Mouse (Mus musculus): ENCODE measurements around the gene Gm17657. TPM values are rescaled to one million over a fixed set of nuclear protein-coding genes. Genes with fewer than 3 reads are reported as not detected.
A peak's percentile ranks its signal among the peaks of the same experiment; 100 is the strongest.
"Not testable (repeated sequence)": the region's sequence is repeated elsewhere in the genome, so short reads cannot be mapped to it uniquely, and the experiment has no call there.

Gm17657 gene
- polyA plus RNA-seq, 1 experiment from 2014 or later: not detected

DNA sequence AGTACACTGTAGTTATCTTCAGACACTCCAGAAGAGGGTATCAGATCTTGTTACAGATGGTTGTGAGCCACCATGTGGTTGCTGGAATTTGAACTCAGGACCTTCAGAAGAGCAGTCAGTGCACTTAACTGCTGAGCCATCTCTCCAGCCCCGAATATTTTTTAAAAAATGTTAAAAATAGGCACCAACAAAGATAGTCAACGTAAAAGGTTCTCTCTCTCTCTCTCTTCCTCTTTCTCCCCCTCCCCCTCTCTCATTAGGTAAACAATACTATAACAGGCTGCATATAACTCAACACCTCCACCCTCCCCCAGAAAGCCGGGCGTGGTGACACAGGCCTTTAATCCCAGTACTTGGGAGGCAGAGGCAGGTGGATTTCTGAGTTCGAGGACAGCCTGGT is 30.8 kb downstream of the Gm17657 start:
- not testable (repeated sequence) for H3K36me3 ChIP-seq (ENCODE audit: control insufficient read depth, insufficient read depth, low read length); H3K4me2 ChIP-seq (ENCODE audit: low read depth, low read length, severe bottlenecking); H3K4me1 ChIP-seq (replicated peaks; ENCODE audit: control insufficient read depth, insufficient read depth, low read length); ATAC-seq (replicated peaks; ENCODE audit: low FRiP score); H3K27me3 ChIP-seq (ENCODE audit: control insufficient read depth, insufficient read depth, low read length); H3K27ac ChIP-seq (ENCODE audit: low read depth, low read length); DNase-seq (ENCODE audit: low spot score); H3K9ac ChIP-seq (ENCODE audit: low read length); H3K9me3 ChIP-seq (ENCODE audit: control insufficient read depth, low read length); H3K4me3 ChIP-seq (ENCODE audit: low read depth, low read length)
- 88% methylated on average over 5 of the region's 5 CpGs for WGBS

DNA sequence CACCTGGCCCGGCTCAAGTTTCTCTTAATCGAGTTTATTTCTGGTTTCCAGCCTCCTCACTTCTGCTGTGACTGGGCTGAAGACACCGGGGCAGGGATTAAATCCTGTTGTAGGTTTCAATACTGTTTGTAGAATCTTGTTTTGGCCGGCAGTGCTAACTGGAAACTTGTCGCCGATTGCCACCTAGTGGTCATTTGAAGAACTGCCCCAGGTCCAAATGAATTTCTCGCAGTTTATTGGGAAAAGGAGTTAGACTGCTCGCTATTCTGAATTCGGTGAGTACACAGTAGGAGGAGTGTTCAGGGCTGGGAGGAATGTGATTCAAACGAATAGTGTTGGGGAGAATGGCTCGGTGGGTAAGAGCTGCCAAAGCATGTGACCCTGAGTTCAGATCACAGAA is 35.0 kb downstream of the Gm17657 start:
- Histone ChIP-seq H3K4me1 (replicated peaks; ENCODE audit: control insufficient read depth, insufficient read depth, low read length) (no peaks in the 10 kb centered on the region), H3K9ac (ENCODE audit: low read length) (no peak overlapping the region), H3K27me3 (ENCODE audit: control insufficient read depth, insufficient read depth, low read length) (no peaks in the 10 kb centered on the region), H3K9me3 (ENCODE audit: control insufficient read depth, low read length) (no peaks in the 10 kb centered on the region), H3K4me3 (ENCODE audit: low read depth, low read length) (no peak overlapping the region), H3K4me2 (ENCODE audit: low read depth, low read length, severe bottlenecking) (no peak overlapping the region), H3K27ac (ENCODE audit: low read depth, low read length) (no peak overlapping the region), H3K36me3 (ENCODE audit: control insufficient read depth, insufficient read depth, low read length) (no peaks in the 10 kb centered on the region)
- DNase-seq (ENCODE audit: low spot score) (peak; percentile 84), ATAC-seq (replicated peaks; ENCODE audit: low FRiP score) (no peak)
- 3% methylated on average over 11 of the region's 11 CpGs for WGBS

DNA sequence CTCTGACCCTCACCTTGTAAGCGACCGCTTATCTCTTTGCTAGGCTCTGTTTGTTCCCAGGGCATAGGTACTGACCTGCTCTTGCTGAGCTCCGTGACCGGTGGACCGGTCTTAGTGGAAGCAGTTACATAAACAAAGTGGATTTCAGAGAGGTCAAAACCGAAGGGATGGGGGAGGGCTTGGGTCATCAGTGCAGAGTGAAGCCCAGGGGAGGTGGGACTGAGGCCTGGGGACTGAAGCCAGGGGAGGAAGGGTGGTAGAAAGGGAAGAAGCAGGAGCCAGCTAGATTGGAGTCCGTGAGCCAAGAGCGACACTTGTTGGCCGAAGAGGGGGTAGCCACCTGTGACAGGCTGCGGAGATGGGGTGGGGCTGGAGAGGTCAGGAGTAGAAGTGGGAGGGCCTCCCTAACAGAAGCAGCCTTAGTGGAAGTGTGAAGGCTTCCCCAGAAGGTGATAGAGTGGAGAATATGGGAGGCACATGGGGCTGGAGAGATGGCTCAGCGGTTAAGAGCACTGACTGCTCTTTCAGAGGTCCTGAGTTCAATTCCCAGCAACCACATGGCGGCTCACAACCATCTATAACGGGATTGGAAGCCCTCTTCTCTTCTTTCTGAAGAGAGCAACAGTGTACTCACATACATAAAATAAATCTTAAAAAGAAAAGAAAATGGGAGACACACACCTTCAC is 36.3 kb downstream of the Gm17657 start:
- H3K27ac ChIP-seq (ENCODE audit: low read depth, low read length): no peak overlapping the region
- 43% methylated on average over 13 of the region's 13 CpGs for WGBS

DNA sequence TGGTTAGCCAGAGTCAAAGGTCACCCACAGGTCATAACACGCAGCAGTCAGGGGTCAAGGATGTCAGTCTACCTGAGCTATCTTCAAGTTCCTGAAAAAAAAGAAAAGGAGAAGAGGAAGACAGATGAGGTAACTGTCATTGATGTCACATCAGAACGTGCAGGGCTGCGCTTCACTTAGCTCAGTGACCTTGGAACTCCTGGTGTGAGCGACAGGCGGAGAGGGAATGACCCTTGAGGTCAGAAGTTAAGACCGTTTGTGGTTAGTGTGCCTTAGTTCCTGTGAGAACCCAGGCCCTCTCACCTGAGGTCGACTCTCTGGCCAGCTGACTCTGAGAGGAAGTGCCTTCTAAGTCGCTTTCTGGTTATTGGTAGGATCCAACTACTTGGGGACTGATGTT is 38.7 kb downstream of the Gm17657 start:
- Histone ChIP-seq H3K4me1 (replicated peaks; ENCODE audit: control insufficient read depth, insufficient read depth, low read length) (no peaks in the 10 kb centered on the region), H3K4me3 (ENCODE audit: low read depth, low read length) (no peak overlapping the region), H3K27me3 (ENCODE audit: control insufficient read depth, insufficient read depth, low read length) (no peaks in the 10 kb centered on the region), H3K9me3 (ENCODE audit: control insufficient read depth, low read length) (no peaks in the 10 kb centered on the region), H3K9ac (ENCODE audit: low read length) (no peak overlapping the region), H3K27ac (ENCODE audit: low read depth, low read length) (no peak overlapping the region), H3K36me3 (ENCODE audit: control insufficient read depth, insufficient read depth, low read length) (no peaks in the 10 kb centered on the region), H3K4me2 (ENCODE audit: low read depth, low read length, severe bottlenecking) (no peak overlapping the region)
- WGBS: 74% methylated on average over 8 of the region's 8 CpGs
- ATAC-seq (replicated peaks; ENCODE audit: low FRiP score): no peak
- DNase-seq (ENCODE audit: low spot score): no peak

More for the DNA sequence above, 36.3 kb downstream of the Gm17657 start:
- Histone ChIP-seq H3K27me3 (ENCODE audit: control insufficient read depth, insufficient read depth, low read length) (no peaks in the 10 kb centered on the region), H3K4me1 (replicated peaks; ENCODE audit: control insufficient read depth, insufficient read depth, low read length) (no peaks in the 10 kb centered on the region), H3K4me3 (ENCODE audit: low read depth, low read length) (no peak overlapping the region), H3K36me3 (ENCODE audit: control insufficient read depth, insufficient read depth, low read length) (no peaks in the 10 kb centered on the region), H3K9ac (ENCODE audit: low read length) (no peak overlapping the region), H3K4me2 (ENCODE audit: low read depth, low read length, severe bottlenecking) (no peak overlapping the region), H3K9me3 (ENCODE audit: control insufficient read depth, low read length) (no peaks in the 10 kb centered on the region)
- DNase-seq (ENCODE audit: low spot score) (peak; percentile 78), ATAC-seq (replicated peaks; ENCODE audit: low FRiP score) (peak; percentile 36; the same call in 1 of the 2 replicates)

DNA sequence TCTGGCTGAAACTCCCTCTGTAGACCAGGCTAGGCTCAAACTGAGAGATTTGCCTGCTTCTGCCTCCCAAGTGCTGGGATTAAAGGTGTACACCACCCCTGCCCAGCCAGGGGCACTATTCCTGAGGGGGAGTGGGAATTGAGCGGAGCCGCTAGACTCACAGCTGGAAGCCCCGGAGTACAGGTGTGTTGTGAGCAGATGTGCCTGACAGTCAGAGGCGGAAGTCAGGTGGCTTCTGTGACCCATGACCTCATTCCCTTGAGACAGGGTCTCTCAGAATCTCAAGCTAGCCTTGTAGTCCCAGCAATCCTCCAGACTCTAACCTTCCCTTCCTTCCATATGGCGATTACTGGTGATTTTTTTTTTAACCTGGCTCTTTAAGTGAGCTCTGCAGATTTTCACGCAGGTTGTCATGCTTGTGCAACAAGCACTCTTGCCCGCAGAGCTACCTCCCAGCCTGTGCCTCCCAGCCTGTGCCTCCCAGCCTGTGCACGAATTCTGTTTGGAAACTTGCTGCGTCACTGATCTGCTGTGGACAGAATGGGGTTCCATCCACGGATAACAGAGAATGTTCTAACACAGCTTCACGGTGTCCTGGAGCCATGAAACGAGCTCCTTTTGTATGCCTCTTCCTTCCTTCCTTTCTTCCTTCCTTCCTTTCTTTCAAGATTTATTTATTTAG is 40.4 kb downstream of the Gm17657 start:
- H3K27ac ChIP-seq (ENCODE audit: low read depth, low read length): no peak overlapping the region
- H3K4me2 ChIP-seq (ENCODE audit: low read depth, low read length, severe bottlenecking): no peak overlapping the region
- WGBS: 77% methylated on average over 12 of the region's 12 CpGs
- no peaks in the 10 kb centered on the region for H3K27me3 ChIP-seq (ENCODE audit: control insufficient read depth, insufficient read depth, low read length)
- H3K4me1 ChIP-seq (replicated peaks; ENCODE audit: control insufficient read depth, insufficient read depth, low read length): no peaks in the 10 kb centered on the region
- no peaks in the 10 kb centered on the region for H3K9me3 ChIP-seq (ENCODE audit: control insufficient read depth, low read length)
- H3K9ac ChIP-seq (ENCODE audit: low read length): no peak overlapping the region
- no peaks in the 10 kb centered on the region for H3K36me3 ChIP-seq (ENCODE audit: control insufficient read depth, insufficient read depth, low read length)
- H3K4me3 ChIP-seq (ENCODE audit: low read depth, low read length): no peak overlapping the region
- DNase-seq (ENCODE audit: low spot score): peak; percentile 33
- no peak for ATAC-seq (replicated peaks; ENCODE audit: low FRiP score)

DNA sequence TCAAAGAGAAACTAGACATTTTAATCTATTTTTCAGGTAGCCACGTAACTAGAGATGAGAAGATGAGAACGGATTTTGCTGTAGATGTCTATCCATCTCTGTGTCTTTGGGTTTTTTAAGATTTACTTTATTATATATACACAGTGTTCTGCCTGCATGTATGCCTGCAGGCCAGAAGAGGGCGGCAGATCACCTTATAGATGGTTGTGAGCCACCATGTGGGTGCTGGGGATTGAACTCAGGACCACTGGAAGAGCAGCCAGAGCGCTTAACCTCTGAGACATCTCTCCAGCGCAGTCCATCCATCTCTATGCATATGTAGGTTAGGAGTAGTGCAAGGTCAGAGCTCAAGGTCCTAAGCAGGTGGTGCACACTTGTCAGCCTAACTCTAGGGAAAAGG is 45.7 kb downstream of the Gm17657 start:
- ATAC-seq (replicated peaks; ENCODE audit: low FRiP score) (no peak), DNase-seq (ENCODE audit: low spot score) (no peak)
- no peak overlapping the region for H3K4me3 ChIP-seq (ENCODE audit: low read depth, low read length)
- 76% methylated on average over 5 of the region's 5 CpGs for WGBS
- no peaks in the 10 kb centered on the region for H3K9me3 ChIP-seq (ENCODE audit: control insufficient read depth, low read length)
- no peak overlapping the region for H3K27ac ChIP-seq (ENCODE audit: low read depth, low read length)
- H3K36me3 ChIP-seq (ENCODE audit: control insufficient read depth, insufficient read depth, low read length): no peaks in the 10 kb centered on the region
- no peaks in the 10 kb centered on the region for H3K27me3 ChIP-seq (ENCODE audit: control insufficient read depth, insufficient read depth, low read length)
- H3K9ac ChIP-seq (ENCODE audit: low read length): no peak overlapping the region
- H3K4me1 ChIP-seq (replicated peaks; ENCODE audit: control insufficient read depth, insufficient read depth, low read length): no peaks in the 10 kb centered on the region
- no peak overlapping the region for H3K4me2 ChIP-seq (ENCODE audit: low read depth, low read length, severe bottlenecking)

DNA sequence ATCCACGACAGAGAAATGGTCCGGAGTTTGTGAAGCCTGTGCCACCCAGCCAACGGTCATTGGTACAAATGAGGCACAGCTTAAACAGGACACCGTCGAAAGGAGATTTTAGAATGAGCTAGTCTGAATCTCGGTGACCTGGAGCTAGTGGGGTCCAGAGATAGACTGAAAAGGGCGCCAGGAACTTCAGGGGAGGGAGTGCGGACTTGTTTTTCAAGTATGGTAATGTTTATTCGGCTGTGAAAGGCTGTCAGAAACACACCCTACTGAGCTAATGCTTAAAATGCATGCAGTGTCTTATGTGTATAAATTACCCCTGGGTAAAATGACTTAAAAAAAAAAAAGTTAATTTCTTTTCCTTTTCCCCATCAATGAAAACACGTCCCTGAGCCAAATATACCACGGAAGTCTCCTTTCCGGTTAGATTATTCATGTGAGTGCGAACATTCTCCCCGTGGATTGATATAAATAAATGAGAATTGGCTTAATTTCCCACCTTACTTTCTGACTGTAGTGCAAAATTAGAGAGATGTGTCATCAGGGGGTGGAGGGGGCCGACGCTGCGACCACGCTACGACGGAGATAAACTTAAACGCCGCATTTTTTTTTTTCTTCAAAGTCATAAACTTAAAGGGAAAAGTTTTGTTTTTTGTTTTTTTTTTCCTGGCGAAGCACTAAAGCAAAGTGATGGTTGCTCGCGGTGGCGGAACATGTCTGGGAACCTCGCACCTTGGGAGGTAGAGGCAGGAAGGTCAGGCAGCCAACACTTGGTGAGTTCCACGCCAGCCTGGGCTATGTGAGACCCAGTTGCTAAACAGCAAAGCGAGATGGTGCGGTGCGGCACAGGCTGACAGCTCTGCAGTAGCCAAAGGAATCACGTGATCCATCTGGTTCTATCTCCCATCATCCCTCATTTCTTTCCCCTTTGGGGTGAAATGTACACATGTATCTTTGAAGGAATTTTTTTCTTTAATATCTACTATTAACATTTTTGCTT is 46.5 kb downstream of the Gm17657 start:
- Histone ChIP-seq H3K27me3 (ENCODE audit: control insufficient read depth, insufficient read depth, low read length) (no peaks in the 10 kb centered on the region), H3K9me3 (ENCODE audit: control insufficient read depth, low read length) (no peaks in the 10 kb centered on the region), H3K4me1 (replicated peaks; ENCODE audit: control insufficient read depth, insufficient read depth, low read length) (no peaks in the 10 kb centered on the region), H3K9ac (ENCODE audit: low read length) (no peak overlapping the region), H3K4me2 (ENCODE audit: low read depth, low read length, severe bottlenecking) (no peak overlapping the region), H3K36me3 (ENCODE audit: control insufficient read depth, insufficient read depth, low read length) (no peaks in the 10 kb centered on the region), H3K27ac (ENCODE audit: low read depth, low read length) (no peak overlapping the region), H3K4me3 (ENCODE audit: low read depth, low read length) (no peak overlapping the region)
- no peak for DNase-seq (ENCODE audit: low spot score)
- 22% methylated on average over 32 of the region's 32 CpGs for WGBS
- ATAC-seq (replicated peaks; ENCODE audit: low FRiP score): no peak

DNA sequence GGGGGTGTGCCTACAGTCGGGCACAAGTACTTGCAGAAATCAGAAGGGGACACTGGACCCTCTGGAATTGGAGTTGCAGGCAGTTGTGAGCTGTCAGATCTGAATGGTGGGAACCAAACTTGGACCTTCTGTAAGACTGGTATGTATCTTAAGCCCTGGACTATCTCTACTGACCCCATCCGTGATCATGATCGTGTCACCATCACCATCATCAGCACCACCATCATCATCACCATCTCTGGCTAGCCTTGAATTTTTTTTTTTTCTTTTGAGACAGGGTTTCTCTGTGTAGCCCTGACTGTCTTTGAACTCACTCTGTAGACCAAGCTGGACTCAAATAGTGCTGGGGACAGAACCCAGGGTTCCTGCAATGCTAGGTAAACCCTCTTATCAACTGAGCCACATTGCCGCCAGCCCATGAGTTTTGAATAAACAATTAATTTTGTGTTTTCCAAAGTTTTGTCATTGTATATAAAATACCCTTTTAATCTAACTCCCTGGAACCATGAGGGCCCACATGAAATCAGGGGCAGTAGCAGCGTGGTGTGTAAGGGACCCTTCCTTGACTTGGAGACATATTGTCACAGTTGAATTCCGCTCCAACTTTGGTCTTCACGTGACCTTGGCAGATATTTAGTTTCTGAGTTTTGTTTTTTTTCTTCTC is 47.3 kb downstream of the Gm17657 start:
- H3K27me3 ChIP-seq (ENCODE audit: control insufficient read depth, insufficient read depth, low read length): no peaks in the 10 kb centered on the region

More for the DNA sequence above, 47.3 kb downstream of the Gm17657 start:
- Histone ChIP-seq H3K36me3 (ENCODE audit: control insufficient read depth, insufficient read depth, low read length) (no peaks in the 10 kb centered on the region), H3K4me1 (replicated peaks; ENCODE audit: control insufficient read depth, insufficient read depth, low read length) (no peaks in the 10 kb centered on the region), H3K4me2 (ENCODE audit: low read depth, low read length, severe bottlenecking) (no peak overlapping the region), H3K27ac (ENCODE audit: low read depth, low read length) (no peak overlapping the region), H3K9me3 (ENCODE audit: control insufficient read depth, low read length) (no peaks in the 10 kb centered on the region), H3K9ac (ENCODE audit: low read length) (no peak overlapping the region), H3K4me3 (ENCODE audit: low read depth, low read length) (no peak overlapping the region)
- no peak for ATAC-seq (replicated peaks; ENCODE audit: low FRiP score)
- 80% methylated on average over 7 of the region's 7 CpGs for WGBS
- DNase-seq (ENCODE audit: low spot score): no peak

Data from forebrain, embryonic 11.5 days (tissue).